Mouse (Mus musculus) liver, postnatal 0 days (tissue): Measurements from ENCODE around the gene Gm28269.

ENCODE experiments used
- CTCF ChIP-seq: sonication (generic); IDR thresholded peaks from 2 replicates; pipeline ENCODE4 v1.5.1; 2016; ENCODE audit warnings: antibody characterized with exemption, low read depth
- EP300 ChIP-seq: IDR thresholded peaks from 2 replicates; pipeline ENCODE4 v1.6.1; 2016; ENCODE audit warnings: antibody characterized with exemption, low read depth, mild to moderate bottlenecking

GRCm38 (mm10) chrX:21744997-21745396 is at the start of gene Gm28269:
- TF ChIP-seq CTCF (no peak), EP300 (no peak)
